Mouse (Mus musculus) intestine, embryonic 15.5 days (tissue): Measurements from ENCODE around the gene Cdk9. TPM values are rescaled to one million over a fixed set of nuclear protein-coding genes. Genes with fewer than 3 reads are reported as not detected.

Source experiments
- ATAC-seq: fragments of 200-750 bp; cut with Nextera tagmentation; 2 replicates; pipeline ENCODE4 v1.8.0; 2017; ENCODE audit warnings: moderate TSS enrichment, moderate library complexity
- H3K27ac ChIP-seq: fragments of 300-500 bp; sonication (generic); 2 replicates; pipeline ENCODE4 v1.5.1; 2015; ENCODE audit warnings: mild to moderate bottlenecking, inconsistent platforms
- H3K27me3 ChIP-seq: fragments of 300-500 bp; sonication (generic); replicated peaks from 2 replicates; pipeline ENCODE4 v1.6.1; 2015; ENCODE audit warnings: inconsistent platforms
- H3K36me3 ChIP-seq: fragments of 300-500 bp; sonication (generic); 2 replicates; pipeline ENCODE4 v1.6.1; 2015; ENCODE audit warnings: inconsistent platforms
- H3K4me1 ChIP-seq: fragments of 300-500 bp; sonication (generic); replicated peaks from 2 replicates; pipeline ENCODE4 v1.6.1; 2015; ENCODE audit warnings: inconsistent platforms
- H3K4me2 ChIP-seq: fragments of 300-500 bp; sonication (generic); replicated peaks from 2 replicates; pipeline ENCODE4 v1.6.1; 2015; ENCODE audit warnings: mild to moderate bottlenecking, inconsistent platforms
- H3K4me3 ChIP-seq: fragments of 300-500 bp; sonication (generic); replicated peaks from 2 replicates; pipeline ENCODE4 v1.5.1; 2015; ENCODE audit warnings: inconsistent platforms
- H3K9ac ChIP-seq: fragments of 300-500 bp; sonication (generic); 2 replicates; pipeline ENCODE4 v1.6.1; 2015; ENCODE audit warnings: inconsistent platforms
- H3K9me3 ChIP-seq: fragments of 300-500 bp; sonication (generic); 2 replicates; pipeline ENCODE4 v1.6.1; 2016; ENCODE audit warnings: inconsistent platforms
- WGBS: fragments of 180-500 bp; shearing (Covaris S2); methylation state at CpG from one replicate; pipeline ENCODE4 v1.1.7; 2015; 5-methylcytosine and 5-hydroxymethylcytosine counted together
- polyA plus RNA-seq: library from polyadenylated mRNA; unstranded; fragments of >200 nt; fragmentation: Nextera tagmentation; extraction: Ambion mirVana; gene quantifications from 2 replicates; pipeline ENCODE4 v1.2.1, GENCODE M21; 2015

Gene Cdk9
- polyA plus RNA-seq, 1 experiment from 2014 or later: 95.7 TPM

- Histone ChIP-seq H3K4me2 (no peak overlapping the region), H3K9me3 (no peaks in the 10 kb centered on the region), H3K27ac (peak overlapping the region; percentile 98), H3K4me1 (peaks cover 26% of the 10 kb centered on the region), H3K4me3 (no peak overlapping the region), H3K36me3 (peaks cover 12% of the 10 kb centered on the region), H3K27me3 (no peaks in the 10 kb centered on the region), H3K9ac (no peak overlapping the region)
- WGBS: 44% methylated on average over 11 of the region's 11 CpGs
- ATAC-seq: no peak
Measured at GRCm38 (mm10) chr2:32714117-32714986, 1.5 kb upstream of the Cdk9 start.

GRCm38 (mm10) chr2:32712586-32712933 is 316 bp downstream of the Cdk9 start:
- Histone ChIP-seq H3K4me1 (peaks cover 26% of the 10 kb centered on the region), H3K9ac (peak overlapping the region; percentile 75), H3K27me3 (no peaks in the 10 kb centered on the region), H3K4me2 (peak overlapping the region; percentile 79), H3K27ac (peak overlapping the region; percentile 98), H3K36me3 (peaks cover 25% of the 10 kb centered on the region), H3K4me3 (peak overlapping the region; percentile 89), H3K9me3 (no peaks in the 10 kb centered on the region)
- WGBS: under 1% methylated on average over 39 of the region's 44 CpGs
- peak; percentile 92 for ATAC-seq

- Histone ChIP-seq H3K9ac (peak overlapping the region; percentile 75), H3K36me3 (peaks cover 25% of the 10 kb centered on the region), H3K4me3 (peak overlapping the region; percentile 89), H3K27ac (peak overlapping the region; percentile 98), H3K4me1 (peaks cover 26% of the 10 kb centered on the region), H3K9me3 (no peaks in the 10 kb centered on the region), H3K27me3 (no peaks in the 10 kb centered on the region), H3K4me2 (peak overlapping the region; percentile 79)
- ATAC-seq: peak; percentile 62
- WGBS: under 1% methylated on average over 41 of the region's 41 CpGs
Measured at GRCm38 (mm10) chr2:32712108-32712551, 746 bp downstream of the Cdk9 start.

- H3K9me3 ChIP-seq: no peaks in the 10 kb centered on the region
- H3K36me3 ChIP-seq: peaks cover 30% of the 10 kb centered on the region
- peaks cover 29% of the 10 kb centered on the region for H3K4me1 ChIP-seq
- no peak for ATAC-seq
- no peaks in the 10 kb centered on the region for H3K27me3 ChIP-seq
- peak overlapping the region; percentile 75 for H3K9ac ChIP-seq
- peak overlapping the region; percentile 98 for H3K27ac ChIP-seq
- H3K4me3 ChIP-seq: peak overlapping the region; percentile 89
- H3K4me2 ChIP-seq: peak overlapping the region; percentile 79
- 23% methylated on average over 9 of the region's 9 CpGs for WGBS
Measured at GRCm38 (mm10) chr2:32711301-32712056, 1.4 kb downstream of the Cdk9 start.

GRCm38 (mm10) chr2:32710425-32710824 is 2.5 kb downstream of the Cdk9 start:
- H3K36me3 ChIP-seq: peaks cover 31% of the 10 kb centered on the region
- no peaks in the 10 kb centered on the region for H3K27me3 ChIP-seq
- peaks cover 29% of the 10 kb centered on the region for H3K4me1 ChIP-seq
- no peak for ATAC-seq
- H3K9me3 ChIP-seq: no peaks in the 10 kb centered on the region
- no peak overlapping the region for H3K9ac ChIP-seq
- no peak overlapping the region for H3K4me3 ChIP-seq
- WGBS: 79% methylated on average over 5 of the region's 5 CpGs
- no peak overlapping the region for H3K27ac ChIP-seq
- H3K4me2 ChIP-seq: no peak overlapping the region

- H3K4me3 ChIP-seq: no peak overlapping the region
- 92% methylated on average over 20 of the region's 20 CpGs for WGBS
- ATAC-seq: no peak
- peaks cover 36% of the 10 kb centered on the region for H3K36me3 ChIP-seq
- peaks cover 23% of the 10 kb centered on the region for H3K4me1 ChIP-seq
- no peak overlapping the region for H3K4me2 ChIP-seq
- H3K27ac ChIP-seq: no peak overlapping the region
- no peak overlapping the region for H3K9ac ChIP-seq
- no peaks in the 10 kb centered on the region for H3K27me3 ChIP-seq
- H3K9me3 ChIP-seq: no peaks in the 10 kb centered on the region
Measured at GRCm38 (mm10) chr2:32709521-32710137, 3.2 kb downstream of the Cdk9 start.

GRCm38 (mm10) chr2:32708643-32709042 is 4.2 kb downstream of the Cdk9 start:
- Histone ChIP-seq H3K4me1 (peaks cover 18% of the 10 kb centered on the region), H3K9me3 (no peaks in the 10 kb centered on the region), H3K4me2 (no peak overlapping the region), H3K4me3 (no peak overlapping the region), H3K27me3 (no peaks in the 10 kb centered on the region), H3K27ac (no peak overlapping the region), H3K36me3 (peaks cover 42% of the 10 kb centered on the region), H3K9ac (no peak overlapping the region)
- ATAC-seq: no peak
- WGBS: 42% methylated on average over 3 of the region's 3 CpGs

GRCm38 (mm10) chr2:32706971-32707370 is 5.9 kb downstream of the Cdk9 start:
- no peak for ATAC-seq
- WGBS: 89% methylated on average over 6 of the region's 6 CpGs
- peaks cover 46% of the 10 kb centered on the region for H3K36me3 ChIP-seq

GRCm38 (mm10) chr2:32705018-32705417 is 7.9 kb downstream of the Cdk9 start:
- peaks cover 16% of the 10 kb centered on the region for H3K4me1 ChIP-seq
- H3K27ac ChIP-seq: no peak overlapping the region
- ATAC-seq: no peak
- H3K9ac ChIP-seq: no peak overlapping the region
- H3K27me3 ChIP-seq: no peaks in the 10 kb centered on the region
- H3K4me3 ChIP-seq: no peak overlapping the region
- WGBS: 87% methylated on average over 7 of the region's 7 CpGs
- no peaks in the 10 kb centered on the region for H3K9me3 ChIP-seq
- H3K36me3 ChIP-seq: peaks cover 40% of the 10 kb centered on the region
- no peak overlapping the region for H3K4me2 ChIP-seq

More at GRCm38 (mm10) chr2:32706971-32707370, 5.9 kb downstream of the Cdk9 start:
- Histone ChIP-seq H3K4me2 (no peak overlapping the region), H3K4me1 (peaks cover 22% of the 10 kb centered on the region), H3K9ac (no peak overlapping the region), H3K4me3 (no peak overlapping the region), H3K9me3 (no peaks in the 10 kb centered on the region), H3K27ac (no peak overlapping the region), H3K27me3 (no peaks in the 10 kb centered on the region)

- Histone ChIP-seq H3K36me3 (peaks cover 31% of the 10 kb centered on the region), H3K4me2 (no peak within 1 kb of the TSS), H3K4me1 (peaks cover 12% of the 10 kb centered on the region), H3K9me3 (no peaks in the 10 kb centered on the region), H3K27me3 (no peaks in the 10 kb centered on the region), H3K4me3 (no peak within 1 kb of the TSS), H3K9ac (no peak within 1 kb of the TSS), H3K27ac (peak within 1 kb of the TSS; percentile 62)
- 66% methylated on average over 2 of the region's 2 CpGs for WGBS
- ATAC-seq: peak; percentile 9; the same call in 1 of the 2 replicates
Measured at GRCm38 (mm10) chr2:32704021-32704421, 8.9 kb downstream of the Cdk9 start, which contains the start of gene Fpgs. Fpgs (minus strand) TSS chr2:32704145.

GRCm38 (mm10) chr2:32703046-32703445 is 9.8 kb downstream of the Cdk9 start:
- Histone ChIP-seq H3K36me3 (peaks cover 24% of the 10 kb centered on the region), H3K27me3 (no peaks in the 10 kb centered on the region), H3K9me3 (no peaks in the 10 kb centered on the region), H3K4me1 (peaks cover 12% of the 10 kb centered on the region), H3K4me3 (no peak overlapping the region), H3K4me2 (no peak overlapping the region), H3K9ac (no peak overlapping the region), H3K27ac (peak overlapping the region; percentile 62)
- 78% methylated on average over 8 of the region's 8 CpGs for WGBS
- ATAC-seq: no peak
